Mouse (Mus musculus) embryo, embryonic 10 days (tissue): ENCODE measurements at regions not wholly inside any gene's neighbourhood (a gene's known extent, or its start where the extent isn't known, plus 50 kb on each side); places are given as distances from the start of the nearest gene placed in this dataset.

Source experiments
- DNase-seq: peaks from one replicate; pipeline ENCODE4 v3.0.0-alpha.2; 2015; ENCODE audit warnings: low spot score

DNA sequence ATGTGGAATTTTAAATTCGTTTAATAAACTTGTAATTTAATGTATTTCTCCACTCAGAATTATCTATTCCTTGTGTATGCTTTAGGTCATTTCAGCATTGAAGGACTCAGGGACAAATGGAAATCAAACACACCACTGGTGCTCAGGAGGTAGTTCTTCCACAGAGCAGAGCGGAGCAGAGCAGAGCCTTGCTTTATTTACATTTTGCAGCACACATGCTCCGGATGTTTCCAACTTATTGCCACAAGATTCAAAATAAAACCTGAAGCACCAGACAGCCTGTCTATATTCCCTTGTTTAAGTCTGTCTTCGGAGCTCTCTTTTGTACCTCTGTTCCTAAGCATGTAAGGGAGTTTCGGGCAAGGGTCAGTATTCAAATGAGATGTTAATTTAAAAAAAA is 135.2 kb upstream of the Meis2 start:
- DNase-seq: no peak

- DNase-seq: no peak
Observed at GRCm38 (mm10) chr2:116181861-116182260, 116.2 kb upstream of the Meis2 start.

- DNase-seq: no peak
Observed at GRCm38 (mm10) chr2:116177155-116177554, 111.5 kb upstream of the Meis2 start.

DNA sequence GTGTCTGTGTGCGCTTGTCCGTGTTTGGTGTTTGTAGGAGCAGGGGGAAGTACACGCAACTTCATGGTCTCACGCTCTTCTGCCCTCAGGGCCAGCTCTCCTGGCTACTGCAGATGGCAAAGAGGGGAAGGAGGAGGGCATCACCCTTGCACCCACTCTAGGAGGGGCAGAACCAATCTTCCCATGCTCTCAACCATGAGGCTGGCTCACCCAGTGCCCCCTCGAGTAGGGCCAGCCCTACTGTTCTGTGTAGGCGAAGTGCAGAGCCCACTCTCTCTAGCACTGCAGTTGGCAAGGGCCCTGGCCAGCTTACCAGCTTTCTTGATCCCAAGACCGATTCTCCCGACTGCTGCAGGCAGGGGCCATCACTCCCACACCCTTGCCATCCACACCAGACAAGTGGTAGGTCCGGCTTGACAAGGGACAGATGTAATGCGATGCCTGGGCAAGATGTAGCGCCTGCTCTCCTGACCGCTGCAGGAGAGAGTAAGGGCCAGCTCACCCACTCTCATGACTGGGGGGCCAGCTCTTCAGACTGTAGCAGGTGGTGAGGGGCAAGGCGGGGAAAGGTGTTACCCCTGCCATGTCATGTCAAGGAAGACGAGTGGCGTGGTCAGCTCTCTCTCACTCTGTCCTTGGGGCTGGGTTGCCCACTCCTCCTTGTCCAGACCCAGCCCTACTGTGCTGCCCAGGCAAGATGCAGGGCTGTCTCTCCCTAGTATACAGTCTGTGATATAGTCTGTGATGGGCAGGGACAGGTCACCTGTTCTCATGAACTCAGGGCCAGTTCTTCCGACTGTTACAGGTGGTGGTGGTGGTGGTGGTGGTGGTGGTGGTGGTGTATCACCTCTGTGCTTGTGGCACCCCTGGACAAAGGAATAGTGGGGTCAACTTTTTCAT is 100.5 kb upstream of the Meis2 start:
- DNase-seq: no peak
